Mouse (Mus musculus) E14TG2a.4 (cell line): ENCODE results near the gene Abcb6.
A peak's percentile ranks its signal among the peaks of the same experiment; 100 is the strongest.

ENCODE experiments used
- H3K27me3 ChIP-seq: 2 replicates; pipeline ENCODE4 v1.6.1; 2014; ENCODE audit warnings: low read length, control low read depth; ENCODE audit not compliant: insufficient read depth
- H3K36me3 ChIP-seq: 2 replicates; pipeline ENCODE4 v1.6.1; 2014; ENCODE audit warnings: low read length, control low read depth; ENCODE audit not compliant: insufficient read depth
- H3K4me1 ChIP-seq: replicated peaks from 2 replicates; pipeline ENCODE4 v1.6.1; 2014; ENCODE audit warnings: low read depth, low read length, control low read depth
- H3K4me3 ChIP-seq: replicated peaks from 2 replicates; pipeline ENCODE4 v1.5.1; 2014; ENCODE audit warnings: mild to moderate bottlenecking, low read length
- H3K9me3 ChIP-seq: 2 replicates; pipeline ENCODE4 v1.6.1; 2014; ENCODE audit warnings: low read length, control low read depth
- CTCF ChIP-seq: conservative IDR thresholded peaks from 2 replicates; pipeline ENCODE4 v1.5.1; 2014; ENCODE audit warnings: low read length
- NANOG ChIP-seq: IDR thresholded peaks from 2 replicates; pipeline ENCODE4 v1.6.1; 2014; ENCODE audit warnings: borderline replicate concordance, low read length, mixed read lengths
- POU5F1 ChIP-seq: IDR thresholded peaks from 2 replicates; pipeline ENCODE4 v1.6.1; 2014; ENCODE audit warnings: low read length, borderline replicate concordance

Gene Abcb6

GRCm38 (mm10) chr1:75191258-75191621 is 11.0 kb upstream of the Abcb6 start:
- peaks cover 27% of the 10 kb centered on the region for H3K4me1 ChIP-seq
- H3K4me3 ChIP-seq: peak overlapping the region; percentile 90
- no peaks in the 10 kb centered on the region for H3K9me3 ChIP-seq
- peaks cover 38% of the 10 kb centered on the region for H3K36me3 ChIP-seq
- no peak for TF ChIP-seq NANOG
- no peak for TF ChIP-seq POU5F1
- TF ChIP-seq CTCF: no peak
- H3K27me3 ChIP-seq: no peaks in the 10 kb centered on the region

GRCm38 (mm10) chr1:75190577-75190976 is 10.4 kb upstream of the Abcb6 start:
- H3K9me3 ChIP-seq: no peaks in the 10 kb centered on the region
- no peak for TF ChIP-seq NANOG
- TF ChIP-seq POU5F1: no peak
- TF ChIP-seq CTCF: no peak
- H3K36me3 ChIP-seq: peaks cover 37% of the 10 kb centered on the region
- no peaks in the 10 kb centered on the region for H3K27me3 ChIP-seq
- H3K4me3 ChIP-seq: peak overlapping the region; percentile 90
- peaks cover 34% of the 10 kb centered on the region for H3K4me1 ChIP-seq

DNA sequence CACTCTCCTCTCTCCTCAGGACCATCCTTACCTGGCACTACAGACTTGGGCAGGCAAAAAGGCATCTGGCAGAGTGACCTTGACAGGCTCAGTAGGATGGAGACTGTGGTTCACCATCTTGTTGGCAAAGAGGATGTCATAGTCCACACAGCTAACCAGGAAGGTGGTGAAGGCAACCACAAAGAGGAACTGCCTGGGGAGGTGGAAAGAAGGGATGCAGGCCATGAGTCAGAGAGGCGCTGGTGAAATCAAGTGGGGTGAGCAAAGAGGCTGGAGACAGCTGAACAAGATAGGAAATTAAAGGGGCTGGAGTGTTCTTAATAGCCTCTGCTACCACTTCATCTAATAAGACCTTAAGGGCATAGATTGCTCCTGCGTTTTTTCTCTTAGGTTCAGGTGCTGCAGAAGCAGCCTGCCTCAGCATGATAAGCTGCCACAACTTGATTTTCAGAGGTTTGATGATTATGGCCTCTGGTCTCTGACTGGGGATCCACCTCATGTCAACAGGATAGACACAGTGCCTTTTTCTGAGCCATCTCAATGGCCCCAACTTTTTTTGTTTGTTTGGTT is 7.8 kb upstream of the Abcb6 start:
- Histone ChIP-seq H3K9me3 (no peaks in the 10 kb centered on the region), H3K27me3 (no peaks in the 10 kb centered on the region), H3K4me3 (no peak overlapping the region), H3K36me3 (peaks cover 38% of the 10 kb centered on the region), H3K4me1 (peaks cover 40% of the 10 kb centered on the region)
- TF ChIP-seq POU5F1: no peak
- TF ChIP-seq NANOG: no peak
- TF ChIP-seq CTCF: no peak

DNA sequence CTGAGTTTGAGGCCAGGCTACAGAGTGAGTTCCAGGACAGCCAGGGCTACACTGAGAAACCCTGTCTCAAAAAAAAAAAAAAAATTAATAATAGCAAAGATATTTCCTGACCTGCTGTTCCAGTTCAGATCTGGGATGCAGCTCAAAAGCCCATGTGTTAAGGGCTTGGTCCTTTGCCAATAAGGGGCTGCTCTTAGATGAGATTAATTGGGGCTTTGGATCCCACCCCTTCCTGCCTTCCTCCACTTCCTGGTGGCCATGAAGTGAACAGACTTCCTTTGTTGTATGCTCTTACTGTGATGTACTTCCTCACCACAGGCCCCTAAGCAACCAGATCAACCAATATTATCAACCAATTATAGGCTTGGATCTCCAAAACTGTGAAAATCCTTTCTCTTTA is 6.9 kb upstream of the Abcb6 start:
- no peaks in the 10 kb centered on the region for H3K9me3 ChIP-seq
- TF ChIP-seq NANOG: no peak
- no peak for TF ChIP-seq POU5F1
- TF ChIP-seq CTCF: no peak
- peaks cover 43% of the 10 kb centered on the region for H3K4me1 ChIP-seq
- H3K4me3 ChIP-seq: no peak overlapping the region
- H3K36me3 ChIP-seq: peaks cover 46% of the 10 kb centered on the region
- no peaks in the 10 kb centered on the region for H3K27me3 ChIP-seq

- TF ChIP-seq CTCF: no peak
- TF ChIP-seq POU5F1: no peak
- TF ChIP-seq NANOG: no peak
- H3K27me3 ChIP-seq: no peaks in the 10 kb centered on the region
- H3K4me1 ChIP-seq: peaks cover 48% of the 10 kb centered on the region
Observed at GRCm38 (mm10) chr1:75185495-75185894, 5.3 kb upstream of the Abcb6 start.

GRCm38 (mm10) chr1:75182160-75182559 is 2.0 kb upstream of the Abcb6 start:
- no peaks in the 10 kb centered on the region for H3K9me3 ChIP-seq
- TF ChIP-seq POU5F1: no peak
- TF ChIP-seq CTCF: peak; percentile 27; the same call in 1 of the 2 replicates

More at GRCm38 (mm10) chr1:75185495-75185894, 5.3 kb upstream of the Abcb6 start:
- Histone ChIP-seq H3K4me3 (peak overlapping the region; percentile 64), H3K36me3 (peaks cover 54% of the 10 kb centered on the region), H3K9me3 (no peaks in the 10 kb centered on the region)

DNA sequence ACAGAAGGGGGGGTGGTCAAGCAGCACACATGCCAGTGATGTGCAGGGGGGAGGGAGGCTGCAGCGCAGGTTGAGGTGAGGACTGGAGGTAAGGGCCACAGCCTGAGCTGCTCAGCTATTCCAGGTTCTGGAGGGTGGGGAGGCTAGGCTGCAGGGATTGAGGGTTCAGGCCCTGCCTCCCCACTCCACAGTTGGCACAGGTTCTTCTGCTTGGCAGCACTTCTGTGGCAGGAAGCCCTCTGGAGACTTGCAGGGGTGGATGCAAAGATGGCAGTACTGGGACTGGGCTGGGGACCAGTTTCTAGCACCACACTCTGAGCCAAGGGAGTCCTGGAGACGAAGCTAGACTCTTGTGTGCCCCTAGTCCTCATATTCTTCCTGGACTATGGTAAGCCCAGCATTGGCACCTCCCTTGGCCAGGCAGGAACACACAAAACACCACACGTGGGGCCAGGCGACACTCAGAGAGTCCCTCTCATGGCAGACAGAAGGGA is 1.2 kb upstream of the Abcb6 start:
- Histone ChIP-seq H3K4me1 (peaks cover 54% of the 10 kb centered on the region), H3K27me3 (no peaks in the 10 kb centered on the region), H3K36me3 (peaks cover 67% of the 10 kb centered on the region), H3K4me3 (no peak overlapping the region), H3K9me3 (no peaks in the 10 kb centered on the region)
- TF ChIP-seq NANOG (no peak), CTCF (no peak), POU5F1 (no peak)

More at GRCm38 (mm10) chr1:75182160-75182559, 2.0 kb upstream of the Abcb6 start:
- Histone ChIP-seq H3K4me3 (no peak overlapping the region), H3K27me3 (no peaks in the 10 kb centered on the region), H3K36me3 (peaks cover 64% of the 10 kb centered on the region), H3K4me1 (peaks cover 59% of the 10 kb centered on the region)

DNA sequence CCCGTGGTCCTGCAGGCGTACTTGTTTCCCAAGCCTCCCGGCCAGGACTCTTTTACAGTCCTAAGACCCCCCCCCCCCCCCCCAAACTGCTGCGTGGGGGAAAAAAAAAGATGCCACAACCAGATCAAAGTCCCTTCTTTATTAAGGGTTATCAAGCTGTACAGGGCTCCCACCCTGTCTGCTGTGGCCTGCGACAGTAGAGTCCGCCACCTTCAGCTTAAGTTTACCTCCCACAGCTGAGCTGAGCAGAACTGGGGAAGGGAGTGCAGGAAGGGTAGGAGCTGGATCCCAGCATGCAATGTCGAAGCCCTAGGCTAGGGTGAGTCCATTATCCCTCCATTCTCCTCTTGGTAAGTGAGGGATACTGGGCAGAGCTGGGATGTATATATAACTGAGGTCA is 549 bp upstream of the Abcb6 start:
- Histone ChIP-seq H3K9me3 (no peaks in the 10 kb centered on the region), H3K36me3 (peaks cover 67% of the 10 kb centered on the region), H3K27me3 (no peaks in the 10 kb centered on the region), H3K4me1 (peaks cover 47% of the 10 kb centered on the region), H3K4me3 (no peak overlapping the region)
- TF ChIP-seq CTCF (no peak), POU5F1 (no peak), NANOG (no peak)

DNA sequence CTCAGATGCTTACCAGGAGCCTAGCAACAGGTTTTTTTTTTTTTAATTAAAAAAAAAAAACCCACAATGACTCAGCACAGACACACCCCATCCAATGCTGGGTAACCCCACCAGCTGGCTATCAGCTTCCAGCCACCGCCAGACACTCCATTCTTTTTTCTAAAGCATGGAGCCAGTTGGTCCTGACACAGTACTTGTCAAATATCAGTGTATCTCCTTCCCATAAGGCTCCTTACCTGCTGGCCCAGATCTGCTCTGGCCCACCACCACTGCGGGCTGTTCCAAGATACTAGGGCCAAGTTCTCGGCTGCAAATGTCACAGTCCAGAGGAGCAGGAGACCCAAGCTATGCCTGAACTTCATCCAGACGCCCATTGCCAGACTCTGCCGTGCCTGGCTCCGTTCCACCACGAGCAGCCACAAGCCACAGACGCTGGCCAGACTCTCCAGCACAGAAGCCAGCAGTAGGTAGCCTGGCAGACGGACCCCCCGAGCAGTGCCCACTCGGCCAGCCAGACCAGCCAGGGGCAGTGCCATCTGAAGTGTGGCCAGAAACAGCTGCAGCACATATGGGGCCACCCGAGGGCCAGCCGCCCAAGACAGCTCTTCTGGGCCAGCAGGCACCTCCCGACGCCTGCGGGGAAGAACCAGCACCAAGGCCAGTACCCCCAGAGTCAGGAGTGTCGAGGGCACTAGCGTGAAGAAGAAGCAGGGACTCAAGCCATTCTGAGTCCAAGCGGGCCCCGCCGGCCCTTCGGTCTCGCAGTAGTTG is 673 bp downstream of the Abcb6 start:
- Histone ChIP-seq H3K9me3 (no peaks in the 10 kb centered on the region), H3K36me3 (peaks cover 66% of the 10 kb centered on the region), H3K27me3 (no peaks in the 10 kb centered on the region), H3K4me1 (peaks cover 36% of the 10 kb centered on the region), H3K4me3 (peak overlapping the region; percentile 90)
- TF ChIP-seq NANOG: no peak
- no peak for TF ChIP-seq CTCF
- no peak for TF ChIP-seq POU5F1
